In the genomic region with DNA sequence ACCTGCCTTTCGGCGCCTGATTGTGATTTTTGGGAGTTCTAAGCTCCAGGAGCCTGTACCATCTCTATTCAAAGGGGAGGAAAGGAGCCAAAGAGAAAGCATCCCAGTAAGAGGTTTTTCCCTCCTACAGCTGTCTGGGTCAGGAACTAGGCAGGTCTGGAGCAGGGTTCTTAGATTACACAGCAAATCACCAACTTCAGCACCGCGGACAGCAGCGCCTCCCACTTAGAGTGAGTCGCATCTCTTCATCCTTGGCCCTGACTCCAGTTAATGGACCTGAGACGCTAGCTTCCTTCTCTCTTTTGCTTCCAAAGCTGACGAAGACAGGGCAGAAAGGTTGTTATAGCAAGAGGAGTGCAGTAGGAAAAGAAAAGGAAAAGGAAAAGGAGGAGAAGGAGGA, we compare ENCODE assay signal across 9 mouse cellular contexts. TPM values are rescaled to one million over a fixed set of nuclear protein-coding genes. Genes with fewer than 3 reads are reported as not detected.
DNase-seq lines count a peak whose midpoint lies in the region; ATAC-seq and TF ChIP-seq lines count a peak whose summit lies in the region.
"Had no signal": no experiment of that assay in that cellular context is flagged by ENCODE, and none has a peak within 500 bp of the region (broad histone marks: within the 10 kb centered on the region; RNA-seq: fewer than 3 reads in every experiment).

Gene Cntnap2 (plus strand): TSS at position 267 of the 400 bp plus-strand sequence.

- ATAC-seq in midbrain, postnatal 0 days (ENCODE audit: low FRiP score): peak; percentile 63; the same call in 1 of the 2 replicates

- TF ChIP-seq CTCF in midbrain, postnatal 0 days (IDR thresholded peaks at IDR 0.05): peak; percentile 25; the same call in 1 of the 2 replicates

- peak within 1 kb of the TSS; percentile 84 for H3K27ac ChIP-seq in midbrain, postnatal 0 days (ENCODE audit: low read depth, low read length)
- H3K27ac ChIP-seq: heart, embryonic 15.5 days had no signal

- 7% methylated on average over 8 of the region's 8 CpGs for WGBS in midbrain, postnatal 0 days

- no peaks in the 10 kb centered on the region for H3K27me3 ChIP-seq in midbrain, postnatal 0 days (ENCODE audit: insufficient read depth, low read length)

- no peaks in the 10 kb centered on the region for H3K9me3 ChIP-seq in midbrain, postnatal 0 days (ENCODE audit: low read length)
- H3K9me3 ChIP-seq: heart, embryonic 15.5 days had no signal

- peak within 1 kb of the TSS; percentile 63 for H3K4me3 ChIP-seq in midbrain, postnatal 0 days (ENCODE audit: low read depth, low read length)
- H3K4me3 ChIP-seq: heart, embryonic 15.5 days had no signal

- DNase-seq in gastrocnemius, postnatal 10 days: peak; percentile 55
- no peak for DNase-seq in gastrocnemius, postnatal 25 days
- peak; percentile 76 for DNase-seq in NIH3T3 (ENCODE audit: low read depth)
- DNase-seq in cerebellum, postnatal 25 days: peak; percentile 62 to 63
- peak; percentile 19 to 44 for DNase-seq in frontal cortex, postnatal 14 days (ENCODE audit: low spot score in 2 of 2)
- DNase-seq in layer of hippocampus, postnatal 25 days (ENCODE audit: extremely low spot score in 1 of 2, low spot score in 1 of 2): peak; percentile 23 to 52
- DNase-seq in midbrain, postnatal 0 days (ENCODE audit: low spot score): peak; percentile 79
- peak; percentile 11 for DNase-seq in urinary bladder, postnatal 25 days (ENCODE audit: low spot score)

- H3K9ac ChIP-seq in midbrain, postnatal 0 days (replicated peaks; ENCODE audit: low read length, poor library complexity, severe bottlenecking): peak within 1 kb of the TSS; percentile 76
- H3K9ac ChIP-seq: heart, embryonic 15.5 days had no signal

- no peaks in the 10 kb centered on the region for H3K36me3 ChIP-seq in midbrain, postnatal 0 days (ENCODE audit: insufficient read depth, low read length)
- H3K36me3 ChIP-seq: heart, embryonic 15.5 days had no signal

- no peaks in the 10 kb centered on the region for H3K4me1 ChIP-seq in midbrain, postnatal 0 days (ENCODE audit: insufficient read depth, low read length)
- H3K4me1 ChIP-seq: heart, embryonic 15.5 days had no signal

- H3K4me2 ChIP-seq in midbrain, postnatal 0 days (ENCODE audit: low read depth, low read length, poor library complexity, severe bottlenecking): peak within 1 kb of the TSS; percentile 53
- H3K4me2 ChIP-seq: heart, embryonic 15.5 days had no signal

RNA-seq across cellular contexts. Expression of gene Cntnap2, which starts in this region (rescaled TPM):
- total RNA-seq in gastrocnemius, postnatal 10 days (2021): 10 to 100 TPM; 14.9 to 17.7 TPM
- total RNA-seq in gastrocnemius, postnatal 25 days (2021): 1 to 10 TPM; 7.0 to 7.6 TPM
- total RNA-seq in layer of hippocampus, postnatal 25 days (2021): 100 to 1,000 TPM; 125 to 139 TPM
- total RNA-seq in midbrain, postnatal 0 days (2014; rRNA removed): 106 and 108 TPM in 2 replicates
- 51.1 and 53.6 TPM in 2 replicates for polyA plus RNA-seq in midbrain, postnatal 0 days (2015; fragmentation: Nextera tagmentation; extraction: Ambion mirVana)
